Mouse (Mus musculus): ENCODE data around the gene Gpr3. TPM values are rescaled to one million over a fixed set of nuclear protein-coding genes. Genes with fewer than 3 reads are reported as not detected.

The Gpr3 gene
- polyA plus RNA-seq, 1 experiment: not detected

DNA sequence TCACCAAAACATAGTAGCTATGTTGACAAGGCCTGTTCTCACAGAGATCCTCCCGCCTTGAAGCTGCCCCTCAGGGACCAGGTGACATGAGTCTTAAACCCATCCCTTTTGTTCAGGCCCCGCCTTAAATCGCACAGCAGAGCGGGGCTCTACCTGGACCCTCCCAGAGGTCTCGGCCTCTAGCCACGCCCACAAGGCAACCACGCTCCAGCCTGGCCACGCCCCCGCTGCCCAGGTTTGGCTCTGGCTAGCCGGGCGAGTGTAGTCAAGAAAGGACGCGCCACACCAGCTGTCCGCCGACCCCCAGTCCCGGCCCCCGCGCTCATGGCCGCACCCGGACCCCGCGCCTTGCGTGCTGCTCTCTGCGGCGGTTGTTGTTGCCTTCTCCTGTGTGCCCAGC is 8.3 kb upstream of the Gpr3 start:
- H3K36me3 ChIP-seq (ENCODE audit: control insufficient read depth, insufficient read depth, low read length): no peaks in the 10 kb centered on the region
- TF ChIP-seq POLR2A (IDR thresholded peaks at IDR 0.05; ENCODE audit: low read depth, low read length) (no peak), CTCF (IDR thresholded peaks at IDR 0.05; ENCODE audit: extremely low read depth, insufficient read length, insufficient replicate concordance, low read depth, low read length) (no peak)
- no peaks in the 10 kb centered on the region for H3K27me3 ChIP-seq (ENCODE audit: control insufficient read depth, insufficient read depth, low read length)
- 11% methylated on average over 25 of the region's 25 CpGs for WGBS
- H3K4me3 ChIP-seq (ENCODE audit: low read depth, low read length): peak overlapping the region; percentile 30; the same call in 1 of the 2 replicates
- no peak overlapping the region for H3K27ac ChIP-seq (ENCODE audit: insufficient read depth, low read depth, low read length)
- peaks cover 5% of the 10 kb centered on the region; the same call in 1 of the 2 replicates for H3K4me1 ChIP-seq (ENCODE audit: control insufficient read depth, insufficient read depth, insufficient read length, low read length)

DNA sequence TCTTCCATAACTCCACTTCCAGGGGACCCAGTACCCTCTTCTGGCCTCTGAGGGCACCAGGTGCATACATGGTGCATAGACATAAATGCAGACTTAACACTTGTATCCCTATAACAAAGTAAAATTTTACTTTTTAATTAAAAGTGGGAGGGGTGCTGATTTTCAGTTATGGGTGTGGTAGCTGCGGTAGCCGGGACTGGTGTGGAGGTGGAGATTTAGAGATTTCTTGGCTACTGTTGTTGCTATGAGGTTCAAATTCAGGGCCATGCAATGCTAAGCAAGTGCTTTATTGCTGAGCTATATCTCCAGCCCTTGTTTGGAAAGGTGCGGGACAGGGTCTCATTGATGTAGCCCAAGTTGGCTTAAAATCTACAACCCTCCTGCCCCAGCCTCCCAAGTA is 6.4 kb upstream of the Gpr3 start:
- Histone ChIP-seq H3K27ac (ENCODE audit: insufficient read depth, low read depth, low read length) (no peak overlapping the region), H3K36me3 (ENCODE audit: control insufficient read depth, insufficient read depth, low read length) (no peaks in the 10 kb centered on the region), H3K4me3 (ENCODE audit: low read depth, low read length) (no peak overlapping the region), H3K4me1 (ENCODE audit: control insufficient read depth, insufficient read depth, insufficient read length, low read length) (peaks cover 5% of the 10 kb centered on the region; the same call in 1 of the 2 replicates), H3K27me3 (ENCODE audit: control insufficient read depth, insufficient read depth, low read length) (no peaks in the 10 kb centered on the region)
- 64% methylated on average over 3 of the region's 3 CpGs for WGBS
- no peak for TF ChIP-seq POLR2A (IDR thresholded peaks at IDR 0.05; ENCODE audit: low read depth, low read length)
- TF ChIP-seq CTCF (IDR thresholded peaks at IDR 0.05; ENCODE audit: extremely low read depth, insufficient read length, insufficient replicate concordance, low read depth, low read length): no peak

DNA sequence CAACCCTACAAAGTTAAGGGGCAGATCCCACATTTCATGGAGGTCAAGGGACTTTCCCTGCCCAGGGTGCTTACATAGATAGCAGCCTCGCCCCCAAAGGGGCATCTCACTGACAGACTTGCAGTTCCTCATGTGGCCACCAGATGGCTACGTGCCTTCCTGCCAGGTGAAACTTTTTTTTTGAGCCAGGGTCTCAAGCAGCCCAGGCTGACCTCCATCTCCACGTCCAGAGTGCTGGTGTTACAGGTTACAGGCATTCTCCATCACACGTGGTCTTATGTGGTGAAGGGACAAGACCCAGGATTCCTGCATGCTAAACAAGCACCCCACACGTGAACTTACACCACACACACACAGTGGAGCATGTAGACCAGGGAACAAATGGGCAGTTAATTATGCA is 5.3 kb upstream of the Gpr3 start:
- no peaks in the 10 kb centered on the region for H3K36me3 ChIP-seq (ENCODE audit: control insufficient read depth, insufficient read depth, low read length)
- no peak overlapping the region for H3K4me3 ChIP-seq (ENCODE audit: low read depth, low read length)
- H3K27me3 ChIP-seq (ENCODE audit: control insufficient read depth, insufficient read depth, low read length): no peaks in the 10 kb centered on the region; the same call in 1 of the 2 replicates
- TF ChIP-seq POLR2A (IDR thresholded peaks at IDR 0.05; ENCODE audit: low read depth, low read length) (no peak), CTCF (IDR thresholded peaks at IDR 0.05; ENCODE audit: extremely low read depth, insufficient read length, insufficient replicate concordance, low read depth, low read length) (peak; percentile 84; the same call in 1 of the 2 replicates)
- 9% methylated on average over 5 of the region's 5 CpGs for WGBS
- H3K4me1 ChIP-seq (ENCODE audit: control insufficient read depth, insufficient read depth, insufficient read length, low read length): peaks cover 11% of the 10 kb centered on the region
- no peak overlapping the region for H3K27ac ChIP-seq (ENCODE audit: insufficient read depth, low read depth, low read length)

DNA sequence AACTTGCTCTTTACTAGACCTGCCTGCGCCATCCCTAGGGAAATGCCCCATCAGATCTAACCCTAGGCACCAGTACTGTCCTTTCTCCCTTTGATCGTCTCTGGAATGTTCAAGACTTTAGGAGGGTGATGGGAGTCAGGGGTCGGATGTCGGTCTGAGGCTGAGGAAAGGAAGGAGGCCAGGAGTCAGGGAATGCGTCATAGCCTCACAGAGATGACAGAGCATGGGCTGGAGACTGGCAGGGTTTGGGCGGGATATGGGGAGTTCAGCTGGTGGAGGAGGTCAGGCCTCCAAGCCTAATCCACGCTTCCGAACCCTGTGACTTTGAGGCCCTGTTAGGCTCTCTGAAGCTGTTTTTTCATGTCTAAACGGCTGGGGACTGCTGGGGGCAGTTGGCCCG is 1.3 kb upstream of the Gpr3 start:
- WGBS: 53% methylated on average over 10 of the region's 10 CpGs
- Histone ChIP-seq H3K27me3 (ENCODE audit: control insufficient read depth, insufficient read depth, low read length) (peaks cover 2% of the 10 kb centered on the region; the same call in 1 of the 2 replicates), H3K4me1 (ENCODE audit: control insufficient read depth, insufficient read depth, insufficient read length, low read length) (peaks cover 11% of the 10 kb centered on the region), H3K36me3 (ENCODE audit: control insufficient read depth, insufficient read depth, low read length) (no peaks in the 10 kb centered on the region), H3K4me3 (ENCODE audit: low read depth, low read length) (no peak overlapping the region), H3K27ac (ENCODE audit: insufficient read depth, low read depth, low read length) (no peak overlapping the region)
- TF ChIP-seq POLR2A (IDR thresholded peaks at IDR 0.05; ENCODE audit: low read depth, low read length) (no peak), CTCF (IDR thresholded peaks at IDR 0.05; ENCODE audit: extremely low read depth, insufficient read length, insufficient replicate concordance, low read depth, low read length) (no peak)

DNA sequence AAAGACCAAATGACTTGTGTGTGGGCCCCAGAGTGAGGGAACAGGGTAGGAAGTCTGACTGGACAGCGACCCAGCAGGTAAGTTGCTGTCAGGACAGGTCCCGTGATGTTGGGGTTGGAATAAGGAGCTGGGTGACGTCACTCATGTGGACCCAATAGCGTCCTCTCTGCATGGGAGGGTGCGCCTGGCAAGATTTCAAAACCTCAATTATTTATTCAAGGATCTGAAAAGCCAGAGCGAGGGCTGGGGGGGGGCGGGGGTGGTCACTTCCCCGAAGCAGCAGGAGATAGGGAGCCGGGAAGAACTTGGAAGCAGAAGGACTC is 893 bp upstream of the Gpr3 start:
- Histone ChIP-seq H3K27me3 (ENCODE audit: control insufficient read depth, insufficient read depth, low read length) (peaks cover 2% of the 10 kb centered on the region; the same call in 1 of the 2 replicates), H3K36me3 (ENCODE audit: control insufficient read depth, insufficient read depth, low read length) (no peaks in the 10 kb centered on the region), H3K27ac (ENCODE audit: insufficient read depth, low read depth, low read length) (no peak overlapping the region), H3K4me1 (ENCODE audit: control insufficient read depth, insufficient read depth, insufficient read length, low read length) (peaks cover 11% of the 10 kb centered on the region), H3K4me3 (ENCODE audit: low read depth, low read length) (no peak overlapping the region; the same call in 1 of the 2 replicates)
- TF ChIP-seq POLR2A (IDR thresholded peaks at IDR 0.05; ENCODE audit: low read depth, low read length) (no peak), CTCF (IDR thresholded peaks at IDR 0.05; ENCODE audit: extremely low read depth, insufficient read length, insufficient replicate concordance, low read depth, low read length) (0 out of 2 replicates have a peak, but pooled peaks have one; percentile 13)
- WGBS: 3% methylated on average over 9 of the region's 9 CpGs

DNA sequence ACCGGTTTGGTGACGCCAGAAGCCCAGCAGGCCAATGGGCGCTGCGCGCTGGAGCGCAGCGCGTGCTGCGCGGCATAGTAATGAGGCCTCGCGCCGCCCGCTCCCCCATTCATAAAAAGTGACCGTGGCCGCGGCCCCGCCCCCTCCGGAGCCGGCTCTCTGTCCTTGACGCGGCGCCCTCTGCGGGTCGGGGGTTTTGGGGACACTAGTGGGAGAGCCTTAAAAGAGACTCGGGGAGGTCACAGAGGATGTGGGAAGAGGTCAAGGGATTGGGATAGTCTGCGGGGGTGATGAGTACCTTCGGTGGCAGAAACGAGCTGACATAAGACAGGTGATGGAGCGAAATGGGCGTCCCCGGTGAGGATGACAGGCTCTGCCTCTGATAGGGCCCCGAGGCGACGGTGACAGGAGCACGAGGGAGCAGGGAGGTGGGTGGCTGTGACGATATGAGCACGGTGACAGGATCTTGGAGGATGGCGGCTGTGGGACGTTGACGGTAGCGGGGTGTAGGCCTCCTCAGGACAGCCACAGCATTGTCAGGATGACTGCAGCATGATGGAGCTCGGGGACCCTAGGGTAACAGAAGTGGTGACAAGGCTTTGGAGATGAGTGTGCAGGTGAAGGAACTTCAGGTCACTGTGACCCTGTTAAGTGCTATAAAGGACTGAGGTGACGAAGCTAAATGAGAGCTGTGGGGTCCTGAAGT is 379 bp upstream of the Gpr3 start:
- H3K36me3 ChIP-seq (ENCODE audit: control insufficient read depth, insufficient read depth, low read length): no peaks in the 10 kb centered on the region
- no peak overlapping the region for H3K27ac ChIP-seq (ENCODE audit: insufficient read depth, low read depth, low read length)
- H3K4me3 ChIP-seq (ENCODE audit: low read depth, low read length): peak overlapping the region; percentile 70
- H3K27me3 ChIP-seq (ENCODE audit: control insufficient read depth, insufficient read depth, low read length): peaks cover 2% of the 10 kb centered on the region; the same call in 1 of the 2 replicates
- peaks cover 11% of the 10 kb centered on the region for H3K4me1 ChIP-seq (ENCODE audit: control insufficient read depth, insufficient read depth, insufficient read length, low read length)
- 2% methylated on average over 44 of the region's 44 CpGs for WGBS
- TF ChIP-seq CTCF (IDR thresholded peaks at IDR 0.05; ENCODE audit: extremely low read depth, insufficient read length, insufficient replicate concordance, low read depth, low read length) (peak; percentile 28; the same call in 1 of the 2 replicates), POLR2A (IDR thresholded peaks at IDR 0.05; ENCODE audit: low read depth, low read length) (no peak)

DNA sequence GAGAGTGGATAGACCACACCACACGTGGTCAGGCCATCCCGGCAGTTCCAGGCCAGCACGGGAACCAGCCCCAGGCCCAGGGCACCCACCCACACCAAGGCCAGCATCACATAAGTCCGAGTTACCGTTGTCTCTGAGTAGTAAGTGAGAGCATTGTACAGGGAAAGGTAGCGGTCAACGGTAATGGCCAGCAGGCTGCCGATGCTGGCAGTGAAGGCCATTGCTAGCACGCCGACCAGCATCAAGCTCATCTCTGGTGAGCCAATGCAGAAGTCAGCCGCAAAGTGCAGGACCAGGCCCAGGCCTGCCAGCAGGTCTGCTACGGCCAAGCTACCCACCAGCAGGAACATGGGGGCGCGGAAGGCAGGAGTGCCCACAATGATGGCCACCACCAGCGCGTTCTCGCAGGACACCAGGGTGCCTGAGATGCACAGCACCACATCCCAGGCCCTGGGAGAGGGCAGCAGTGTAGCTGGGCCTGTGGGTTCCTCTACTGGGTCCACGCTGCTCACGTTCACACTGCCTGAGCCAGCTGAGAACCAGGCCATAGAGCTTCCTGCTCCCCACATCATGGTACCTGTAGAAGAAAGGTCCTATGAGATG is 1.4 kb downstream of the Gpr3 start:
- H3K4me3 ChIP-seq (ENCODE audit: low read depth, low read length): no peak overlapping the region
- WGBS: 94% methylated on average over 19 of the region's 19 CpGs
- H3K4me1 ChIP-seq (ENCODE audit: control insufficient read depth, insufficient read depth, insufficient read length, low read length): peaks cover 11% of the 10 kb centered on the region
- H3K36me3 ChIP-seq (ENCODE audit: control insufficient read depth, insufficient read depth, low read length): no peaks in the 10 kb centered on the region
- TF ChIP-seq POLR2A (IDR thresholded peaks at IDR 0.05; ENCODE audit: low read depth, low read length) (no peak), CTCF (IDR thresholded peaks at IDR 0.05; ENCODE audit: extremely low read depth, insufficient read length, insufficient replicate concordance, low read depth, low read length) (no peak)
- H3K27ac ChIP-seq (ENCODE audit: insufficient read depth, low read depth, low read length): no peak overlapping the region
- peaks cover 2% of the 10 kb centered on the region; the same call in 1 of the 2 replicates for H3K27me3 ChIP-seq (ENCODE audit: control insufficient read depth, insufficient read depth, low read length)

Measured in small intestine, adult 2 months (tissue).